Mouse (Mus musculus) heart, postnatal 0 days (tissue): Measurements from ENCODE around the gene 2410131K14Rik.

ENCODE experiments used
- CTCF ChIP-seq: IDR thresholded peaks from 2 replicates; pipeline ENCODE4 v1.5.1; 2016; ENCODE audit warnings: antibody characterized with exemption, control low read depth, low read depth
- EP300 ChIP-seq: IDR thresholded peaks from 2 replicates; pipeline ENCODE4 v1.6.1; 2016; ENCODE audit warnings: antibody characterized with exemption, low read depth

DNA sequence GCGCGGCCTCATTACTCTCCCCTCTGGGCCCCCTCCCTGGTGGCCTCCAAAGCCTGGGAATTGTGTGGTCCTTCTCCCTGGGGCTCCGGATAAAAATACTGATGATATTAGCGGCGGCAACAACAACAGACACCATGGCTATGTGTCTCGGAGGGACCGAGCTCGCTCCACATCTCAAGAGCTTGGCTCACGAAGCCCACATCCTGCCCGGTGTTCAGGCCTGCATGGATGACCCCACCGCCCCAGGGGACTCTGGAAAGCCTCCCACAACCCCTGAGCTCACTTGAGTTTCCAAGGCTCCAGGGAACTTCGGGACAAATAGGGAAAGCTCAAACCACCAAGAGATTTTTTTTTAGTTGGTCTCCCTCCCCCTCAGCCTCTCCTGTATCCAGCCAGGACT is 5.4 kb upstream of the 2410131K14Rik start:
- no peak for TF ChIP-seq EP300
- TF ChIP-seq CTCF, result no peak
